Mouse (Mus musculus): ENCODE results near the gene Trpm7.
"Not testable (repeated sequence)": the region's sequence is repeated elsewhere in the genome, so short reads cannot be mapped to it uniquely, and the experiment has no call there.

The Trpm7 gene

GRCm38 (mm10) chr2:126875871-126876796, at the start of gene Trpm7:
Gene Trpm7, minus strand, starts transcription at chr2:126876230.
- peak; percentile 90 for DNase-seq (ENCODE audit: low spot score)

- no peak for DNase-seq (ENCODE audit: low spot score)
Measured at GRCm38 (mm10) chr2:126920358-126921060, 44.5 kb upstream of the Trpm7 start.

GRCm38 (mm10) chr2:126916236-126916635, 40.2 kb upstream of the Trpm7 start:
- no peak for DNase-seq (ENCODE audit: low spot score)

- DNase-seq (ENCODE audit: low spot score), result no peak
Measured at GRCm38 (mm10) chr2:126914096-126914495, 38.1 kb upstream of the Trpm7 start.

- DNase-seq (ENCODE audit: low spot score), result no peak
Measured at GRCm38 (mm10) chr2:126904162-126904561, 28.1 kb upstream of the Trpm7 start.

GRCm38 (mm10) chr2:126897511-126897910, 21.5 kb upstream of the Trpm7 start:
- no peak for DNase-seq (ENCODE audit: low spot score)

- DNase-seq (ENCODE audit: low spot score), result no peak
Measured at GRCm38 (mm10) chr2:126896941-126897340, 20.9 kb upstream of the Trpm7 start.

GRCm38 (mm10) chr2:126894245-126894644, 18.2 kb upstream of the Trpm7 start:
- no peak for DNase-seq (ENCODE audit: low spot score)

- DNase-seq (ENCODE audit: low spot score), result no peak
Measured at GRCm38 (mm10) chr2:126892316-126892715, 16.3 kb upstream of the Trpm7 start.

- DNase-seq (ENCODE audit: low spot score), result no peak
Measured at GRCm38 (mm10) chr2:126891743-126892142, 15.7 kb upstream of the Trpm7 start.

GRCm38 (mm10) chr2:126887141-126887540, 11.1 kb upstream of the Trpm7 start:
- no peak for DNase-seq (ENCODE audit: low spot score)

- no peak for DNase-seq (ENCODE audit: low spot score)
Measured at GRCm38 (mm10) chr2:126885871-126886270, 9.8 kb upstream of the Trpm7 start.

- not testable (repeated sequence) for DNase-seq (ENCODE audit: low spot score)
Measured at GRCm38 (mm10) chr2:126882711-126883110, 6.7 kb upstream of the Trpm7 start.

GRCm38 (mm10) chr2:126877991-126878390, 2.0 kb upstream of the Trpm7 start:
- DNase-seq (ENCODE audit: low spot score), result no peak

GRCm38 (mm10) chr2:126875516-126875835, 554 bp downstream of the Trpm7 start:
- peak; percentile 22 for DNase-seq (ENCODE audit: low spot score)

- no peak for DNase-seq (ENCODE audit: low spot score)
Measured at GRCm38 (mm10) chr2:126874809-126875515, 1.1 kb downstream of the Trpm7 start.

GRCm38 (mm10) chr2:126866301-126866700, 9.7 kb downstream of the Trpm7 start:
- no peak for DNase-seq (ENCODE audit: low spot score)

- DNase-seq (ENCODE audit: low spot score), result no peak
Measured at GRCm38 (mm10) chr2:126865501-126866199, 10.4 kb downstream of the Trpm7 start.

- no peak for DNase-seq (ENCODE audit: low spot score)
Measured at GRCm38 (mm10) chr2:126865026-126865425, 11.0 kb downstream of the Trpm7 start.

GRCm38 (mm10) chr2:126844751-126845150, 31.3 kb downstream of the Trpm7 start:
- DNase-seq (ENCODE audit: low spot score), result no peak

GRCm38 (mm10) chr2:126838848-126839247, 37.2 kb downstream of the Trpm7 start:
- DNase-seq (ENCODE audit: low spot score), result no peak

- no peak for DNase-seq (ENCODE audit: low spot score)
Measured at GRCm38 (mm10) chr2:126817414-126817813, 58.6 kb downstream of the Trpm7 start.

Data from left cerebral cortex, adult 11 months (tissue).